Mouse (Mus musculus): ENCODE measurements at regions not wholly inside any gene's neighbourhood (a gene's known extent, or its start where the extent isn't known, plus 50 kb on each side); places are given as distances from the start of the nearest gene placed in this dataset.

- H3K36me3 ChIP-seq (ENCODE audit: control insufficient read depth, insufficient read depth, low read length) = no peaks in the 10 kb centered on the region
- H3K4me3 ChIP-seq (ENCODE audit: control insufficient read depth, low read depth, low read length) = no peak overlapping the region
- no peaks in the 10 kb centered on the region for H3K27me3 ChIP-seq (ENCODE audit: control insufficient read depth, insufficient read depth, low read length)
- no peaks in the 10 kb centered on the region for H3K4me1 ChIP-seq (ENCODE audit: control insufficient read depth, insufficient read depth, low read length)
- H3K27ac ChIP-seq (ENCODE audit: control insufficient read depth, insufficient read depth, low read depth, low read length) = no peak overlapping the region
- TF ChIP-seq CTCF (IDR thresholded peaks at IDR 0.05; ENCODE audit: control insufficient read depth, insufficient read depth, insufficient replicate concordance, low read depth, low read length) (no peak), POLR2A (IDR thresholded peaks at IDR 0.05; ENCODE audit: control insufficient read depth, low read depth, low read length) (no peak)
These were observed 326.2 kb downstream of the Klf5 start for GRCm38 (mm10) chr14:99624380-99625327.

DNA sequence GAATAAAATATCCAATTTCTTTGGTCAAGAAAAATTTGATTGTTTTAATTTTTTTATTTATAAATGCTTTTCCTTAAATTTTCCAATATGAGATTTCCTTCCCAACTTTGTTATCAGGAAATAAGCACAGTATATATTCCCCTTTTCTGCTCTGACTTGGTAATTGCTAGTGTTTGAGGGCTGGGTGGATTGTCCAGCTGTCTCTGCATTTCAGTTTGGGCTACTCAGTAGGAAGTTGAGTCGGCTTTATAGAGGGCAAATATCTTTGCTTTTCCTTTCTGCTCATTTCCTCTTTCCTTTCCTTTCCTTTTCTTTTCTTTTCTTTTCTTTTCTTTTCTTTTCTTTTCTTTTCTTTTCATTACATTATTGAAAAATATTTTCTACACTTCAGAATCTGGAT is 329.1 kb downstream of the Klf5 start:
- H3K36me3 ChIP-seq (ENCODE audit: control insufficient read depth, insufficient read depth, low read length) = no peaks in the 10 kb centered on the region
- no peaks in the 10 kb centered on the region for H3K27me3 ChIP-seq (ENCODE audit: control insufficient read depth, insufficient read depth, low read length)
- H3K4me3 ChIP-seq (ENCODE audit: control insufficient read depth, low read depth, low read length) = no peak overlapping the region
- no peak overlapping the region for H3K27ac ChIP-seq (ENCODE audit: control insufficient read depth, insufficient read depth, low read depth, low read length)
- no peak for TF ChIP-seq CTCF (IDR thresholded peaks at IDR 0.05; ENCODE audit: control insufficient read depth, insufficient read depth, insufficient replicate concordance, low read depth, low read length)
- TF ChIP-seq POLR2A (IDR thresholded peaks at IDR 0.05; ENCODE audit: control insufficient read depth, low read depth, low read length) = no peak
- no peaks in the 10 kb centered on the region for H3K4me1 ChIP-seq (ENCODE audit: control insufficient read depth, insufficient read depth, low read length)

DNA sequence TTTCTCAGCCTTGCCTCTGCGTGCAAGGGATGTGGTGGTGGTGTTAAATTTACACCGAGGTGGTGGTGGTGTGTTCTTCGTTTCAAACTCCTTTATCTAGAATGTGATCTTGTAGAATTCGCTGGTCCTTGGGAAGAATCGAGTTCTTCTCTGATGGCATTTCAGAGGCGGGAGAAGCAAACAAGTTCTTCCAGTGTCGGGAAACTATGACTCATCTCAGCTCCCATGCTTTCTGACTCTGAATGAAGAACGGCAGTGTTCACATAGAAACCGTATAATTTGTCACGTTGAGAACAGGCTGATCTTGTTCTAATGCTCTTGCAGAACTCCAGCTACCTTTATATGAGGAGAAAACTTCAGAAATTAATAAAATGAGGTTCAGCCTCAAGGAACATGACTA is 332.6 kb downstream of the Klf5 start:
- TF ChIP-seq CTCF (IDR thresholded peaks at IDR 0.05; ENCODE audit: control insufficient read depth, insufficient read depth, insufficient replicate concordance, low read depth, low read length) (no peak), POLR2A (IDR thresholded peaks at IDR 0.05; ENCODE audit: control insufficient read depth, low read depth, low read length) (no peak)
- Histone ChIP-seq H3K36me3 (ENCODE audit: control insufficient read depth, insufficient read depth, low read length) (no peaks in the 10 kb centered on the region), H3K4me3 (ENCODE audit: control insufficient read depth, low read depth, low read length) (no peak overlapping the region)

GRCm38 (mm10) chr14:99632444-99632843 is 334.0 kb downstream of the Klf5 start:
- Histone ChIP-seq H3K27me3 (ENCODE audit: control insufficient read depth, insufficient read depth, low read length) (no peaks in the 10 kb centered on the region), H3K36me3 (ENCODE audit: control insufficient read depth, insufficient read depth, low read length) (no peaks in the 10 kb centered on the region), H3K4me1 (ENCODE audit: control insufficient read depth, insufficient read depth, low read length) (no peaks in the 10 kb centered on the region), H3K4me3 (ENCODE audit: control insufficient read depth, low read depth, low read length) (no peak overlapping the region), H3K27ac (ENCODE audit: control insufficient read depth, insufficient read depth, low read depth, low read length) (no peak overlapping the region)
- no peak for TF ChIP-seq POLR2A (IDR thresholded peaks at IDR 0.05; ENCODE audit: control insufficient read depth, low read depth, low read length)
- no peak for TF ChIP-seq CTCF (IDR thresholded peaks at IDR 0.05; ENCODE audit: control insufficient read depth, insufficient read depth, insufficient replicate concordance, low read depth, low read length)

More for the DNA sequence above, 332.6 kb downstream of the Klf5 start:
- Histone ChIP-seq H3K27ac (ENCODE audit: control insufficient read depth, insufficient read depth, low read depth, low read length) (no peak overlapping the region), H3K4me1 (ENCODE audit: control insufficient read depth, insufficient read depth, low read length) (no peaks in the 10 kb centered on the region), H3K27me3 (ENCODE audit: control insufficient read depth, insufficient read depth, low read length) (no peaks in the 10 kb centered on the region)

GRCm38 (mm10) chr14:99635556-99636150 is 337.2 kb downstream of the Klf5 start:
- no peak overlapping the region for H3K27ac ChIP-seq (ENCODE audit: control insufficient read depth, insufficient read depth, low read depth, low read length)
- H3K36me3 ChIP-seq (ENCODE audit: control insufficient read depth, insufficient read depth, low read length) = no peaks in the 10 kb centered on the region
- no peak overlapping the region for H3K4me3 ChIP-seq (ENCODE audit: control insufficient read depth, low read depth, low read length)
- TF ChIP-seq POLR2A (IDR thresholded peaks at IDR 0.05; ENCODE audit: control insufficient read depth, low read depth, low read length) (no peak), CTCF (IDR thresholded peaks at IDR 0.05; ENCODE audit: control insufficient read depth, insufficient read depth, insufficient replicate concordance, low read depth, low read length) (no peak)
- H3K4me1 ChIP-seq (ENCODE audit: control insufficient read depth, insufficient read depth, low read length) = no peaks in the 10 kb centered on the region
- H3K27me3 ChIP-seq (ENCODE audit: control insufficient read depth, insufficient read depth, low read length) = no peaks in the 10 kb centered on the region

DNA sequence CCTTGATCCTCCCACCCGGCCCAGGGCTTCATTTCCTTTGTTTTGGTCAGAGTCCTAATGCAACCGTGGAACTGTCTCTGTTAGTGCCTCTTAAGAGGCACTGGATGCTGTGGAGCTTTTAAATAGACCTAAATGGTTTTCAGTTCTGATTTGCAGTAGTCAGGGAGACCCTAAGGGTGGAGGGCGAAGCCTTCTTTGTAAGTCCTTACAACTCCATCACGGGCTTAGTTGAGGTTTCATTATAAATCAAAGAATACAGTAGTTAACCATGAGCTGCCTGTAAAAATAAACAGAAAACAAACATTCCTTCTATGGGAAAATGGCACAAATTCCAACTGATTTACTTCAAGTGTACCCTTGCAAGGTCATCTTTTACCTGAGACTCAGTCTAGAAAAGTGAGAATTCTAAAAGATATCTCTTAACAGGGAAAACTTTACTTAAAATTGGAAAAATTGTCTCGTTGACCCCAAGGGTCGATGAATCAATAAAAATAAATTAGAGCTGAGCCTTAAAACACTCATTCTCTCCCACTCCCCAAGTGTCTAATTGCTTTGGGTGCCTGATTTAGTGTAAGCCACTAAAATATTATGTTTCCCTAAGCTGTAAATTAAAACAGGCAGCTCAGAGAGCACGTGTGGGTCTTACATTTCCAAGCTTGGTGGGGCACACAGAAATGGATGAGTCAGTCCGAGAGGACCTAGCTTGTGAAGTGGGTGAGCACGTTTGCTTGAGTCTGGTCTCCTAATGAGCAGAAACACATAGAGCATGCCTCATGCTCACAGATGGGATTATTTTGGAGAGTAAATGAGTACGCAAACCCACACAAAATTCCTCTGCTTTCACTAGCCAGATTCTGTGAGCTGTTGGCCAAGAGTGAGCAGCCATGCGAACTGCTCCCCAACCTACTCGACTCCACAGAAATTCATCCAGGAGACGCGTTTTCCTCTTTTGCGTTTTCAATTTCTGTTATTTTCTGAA is 343.3 kb downstream of the Klf5 start:
- TF ChIP-seq POLR2A (IDR thresholded peaks at IDR 0.05; ENCODE audit: control insufficient read depth, low read depth, low read length) = no peak
- no peak for TF ChIP-seq CTCF (IDR thresholded peaks at IDR 0.05; ENCODE audit: control insufficient read depth, insufficient read depth, insufficient replicate concordance, low read depth, low read length)

More for the DNA sequence above, 343.3 kb downstream of the Klf5 start:
- no peaks in the 10 kb centered on the region for H3K36me3 ChIP-seq (ENCODE audit: control insufficient read depth, insufficient read depth, low read length)
- no peaks in the 10 kb centered on the region for H3K27me3 ChIP-seq (ENCODE audit: control insufficient read depth, insufficient read depth, low read length)
- H3K4me3 ChIP-seq (ENCODE audit: control insufficient read depth, low read depth, low read length) = no peak overlapping the region
- no peaks in the 10 kb centered on the region for H3K4me1 ChIP-seq (ENCODE audit: control insufficient read depth, insufficient read depth, low read length)
- no peak overlapping the region for H3K27ac ChIP-seq (ENCODE audit: control insufficient read depth, insufficient read depth, low read depth, low read length)
